Mouse (Mus musculus): ENCODE data around the gene H2afv. TPM values are rescaled to one million over a fixed set of nuclear protein-coding genes. Genes with fewer than 3 reads are reported as not detected.
"Not testable (repeated sequence)": the region's sequence is repeated elsewhere in the genome, so short reads cannot be mapped to it uniquely, and the experiment has no call there.

The H2afv gene
- polyA plus RNA-seq, 1 experiment from 2014 or later = 379 TPM

DNA sequence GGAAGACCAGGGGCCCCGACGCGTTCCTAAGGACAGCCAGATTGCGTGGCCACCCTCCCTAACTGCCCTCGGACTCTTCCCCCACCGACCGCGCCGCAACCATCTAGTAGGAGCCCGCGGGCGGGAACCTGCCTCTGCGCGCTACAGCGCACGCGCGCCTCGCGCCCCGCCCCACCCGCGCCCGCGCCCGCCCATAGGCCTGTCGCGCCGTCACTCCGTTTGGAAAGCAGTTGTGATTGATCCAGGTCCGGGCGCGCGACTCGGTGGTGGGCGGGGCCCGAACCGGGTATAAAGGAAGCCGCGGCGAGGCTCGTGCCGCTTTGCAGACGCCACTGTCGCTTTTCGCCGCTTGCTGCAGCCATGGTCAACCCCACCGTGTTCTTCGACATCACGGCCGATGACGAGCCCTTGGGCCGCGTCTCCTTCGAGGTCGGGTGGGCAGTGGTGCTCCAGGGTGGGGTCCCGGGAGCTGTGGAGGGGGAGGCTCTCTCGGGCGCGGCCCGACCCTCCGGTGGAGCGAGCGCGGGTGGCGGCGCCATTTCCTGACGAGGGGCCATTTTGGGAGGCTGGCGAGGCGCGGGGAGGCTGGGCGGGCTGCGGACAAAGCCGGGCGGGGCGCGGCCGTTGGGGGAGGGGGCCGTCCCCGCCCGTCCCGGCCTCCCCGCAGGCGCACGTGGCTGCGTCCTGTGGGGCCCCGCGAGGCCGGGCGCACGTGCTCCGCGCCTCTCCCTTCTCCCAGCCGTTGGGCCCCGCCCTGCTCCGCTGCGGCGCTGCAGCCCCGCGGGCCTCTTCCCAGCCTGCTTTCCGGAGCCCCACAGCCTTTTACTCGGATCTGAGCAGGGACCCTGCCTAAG is 28.5 kb downstream of the H2afv start:
- peaks cover 16% of the 10 kb centered on the region for H3K4me1 ChIP-seq (ENCODE audit: control insufficient read depth, insufficient read depth, low read length)
- DNase-seq (peak; percentile 98), ATAC-seq (ENCODE audit: low FRiP score, low TSS enrichment) (peak; percentile 96)
- H3K9ac ChIP-seq (replicated peaks; ENCODE audit: low read length) = peak overlapping the region; percentile 94
- H3K9me3 ChIP-seq (ENCODE audit: control insufficient read depth, low read length) = no peaks in the 10 kb centered on the region
- H3K27me3 ChIP-seq (ENCODE audit: control insufficient read depth, insufficient read depth, low read length) = no peaks in the 10 kb centered on the region
- peak overlapping the region; percentile 96 for H3K4me3 ChIP-seq (replicated peaks; ENCODE audit: low read depth, low read length)
- WGBS = under 1% methylated on average over 100 of the region's 102 CpGs
- peaks cover 31% of the 10 kb centered on the region for H3K36me3 ChIP-seq (ENCODE audit: control insufficient read depth, insufficient read depth, low read length)
- H3K27ac ChIP-seq (replicated peaks; ENCODE audit: low read depth, low read length) = peak overlapping the region; percentile 96
- H3K4me2 ChIP-seq (ENCODE audit: low read length) = peak overlapping the region; percentile 76

GRCm38 (mm10) chr11:6414751-6415550 is 29.3 kb downstream of the H2afv start, which contains the start of gene Ppia:
Gene Ppia, plus strand, starts transcription at chr11:6415443.
- Histone ChIP-seq H3K4me2 (ENCODE audit: low read length) (peak within 1 kb of the TSS; percentile 76), H3K9ac (replicated peaks; ENCODE audit: low read length) (peak within 1 kb of the TSS; percentile 94), H3K4me3 (replicated peaks; ENCODE audit: low read depth, low read length) (peak within 1 kb of the TSS; percentile 96), H3K27ac (replicated peaks; ENCODE audit: low read depth, low read length) (peak within 1 kb of the TSS; percentile 96), H3K27me3 (ENCODE audit: control insufficient read depth, insufficient read depth, low read length) (no peaks in the 10 kb centered on the region), H3K36me3 (ENCODE audit: control insufficient read depth, insufficient read depth, low read length) (peaks cover 23% of the 10 kb centered on the region), H3K9me3 (ENCODE audit: control insufficient read depth, low read length) (no peaks in the 10 kb centered on the region), H3K4me1 (ENCODE audit: control insufficient read depth, insufficient read depth, low read length) (peaks cover 16% of the 10 kb centered on the region)
- WGBS = 12% methylated on average over 21 of the region's 21 CpGs
- peak; percentile 22 for DNase-seq
- no peak; the same call in 1 of the 2 replicates for ATAC-seq (ENCODE audit: low FRiP score, low TSS enrichment)

DNA sequence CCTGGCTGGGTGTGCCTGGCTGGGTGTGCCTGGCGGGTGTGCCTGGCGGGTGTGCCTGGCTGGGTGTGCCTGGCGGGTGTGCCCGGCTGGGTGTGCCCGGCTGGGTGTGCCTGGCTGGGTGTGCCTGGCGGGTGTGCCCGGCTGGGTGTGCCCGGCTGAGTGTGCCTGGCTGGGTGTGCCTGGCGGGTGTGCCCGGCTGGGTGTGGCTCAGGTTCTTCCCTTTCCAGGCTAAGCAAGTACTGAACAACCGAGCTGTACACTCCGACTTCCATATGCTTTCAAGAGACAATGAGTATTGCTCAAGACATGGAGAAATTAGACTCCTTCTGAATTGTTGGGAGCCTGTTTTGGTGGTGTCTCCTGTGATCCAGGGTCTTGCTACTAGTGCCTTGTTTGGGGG is 31.0 kb downstream of the H2afv start:
- no peak overlapping the region for H3K4me2 ChIP-seq (ENCODE audit: low read length)
- no peak overlapping the region for H3K4me3 ChIP-seq (replicated peaks; ENCODE audit: low read depth, low read length)
- peaks cover 7% of the 10 kb centered on the region for H3K36me3 ChIP-seq (ENCODE audit: control insufficient read depth, insufficient read depth, low read length)
- H3K9ac ChIP-seq (replicated peaks; ENCODE audit: low read length) = no peak overlapping the region
- WGBS = 97% methylated on average over 12 of the region's 12 CpGs
- ATAC-seq (ENCODE audit: low FRiP score, low TSS enrichment) (no peak), DNase-seq (no peak)
- no peaks in the 10 kb centered on the region for H3K27me3 ChIP-seq (ENCODE audit: control insufficient read depth, insufficient read depth, low read length)
- H3K4me1 ChIP-seq (ENCODE audit: control insufficient read depth, insufficient read depth, low read length) = peaks cover 16% of the 10 kb centered on the region
- H3K9me3 ChIP-seq (ENCODE audit: control insufficient read depth, low read length) = no peaks in the 10 kb centered on the region
- H3K27ac ChIP-seq (replicated peaks; ENCODE audit: low read depth, low read length) = no peak overlapping the region

GRCm38 (mm10) chr11:6411684-6412083 is 32.6 kb downstream of the H2afv start:
- Histone ChIP-seq H3K27ac (replicated peaks; ENCODE audit: low read depth, low read length) (no peak overlapping the region), H3K9me3 (ENCODE audit: control insufficient read depth, low read length) (no peaks in the 10 kb centered on the region), H3K36me3 (ENCODE audit: control insufficient read depth, insufficient read depth, low read length) (no peaks in the 10 kb centered on the region), H3K4me3 (replicated peaks; ENCODE audit: low read depth, low read length) (no peak overlapping the region), H3K4me2 (ENCODE audit: low read length) (no peak overlapping the region), H3K9ac (replicated peaks; ENCODE audit: low read length) (no peak overlapping the region), H3K4me1 (ENCODE audit: control insufficient read depth, insufficient read depth, low read length) (peaks cover 6% of the 10 kb centered on the region), H3K27me3 (ENCODE audit: control insufficient read depth, insufficient read depth, low read length) (no peaks in the 10 kb centered on the region)
- WGBS = 2% methylated on average over 5 of the region's 5 CpGs
- DNase-seq (peak; percentile 85), ATAC-seq (ENCODE audit: low FRiP score, low TSS enrichment) (no peak)

GRCm38 (mm10) chr11:6410755-6411154 is 33.5 kb downstream of the H2afv start:
- H3K4me2 ChIP-seq (ENCODE audit: low read length); H3K27ac ChIP-seq (replicated peaks; ENCODE audit: low read depth, low read length); H3K4me3 ChIP-seq (replicated peaks; ENCODE audit: low read depth, low read length); DNase-seq; H3K9ac ChIP-seq (replicated peaks; ENCODE audit: low read length); ATAC-seq (ENCODE audit: low FRiP score, low TSS enrichment); H3K9me3 ChIP-seq (ENCODE audit: control insufficient read depth, low read length); H3K36me3 ChIP-seq (ENCODE audit: control insufficient read depth, insufficient read depth, low read length); H3K27me3 ChIP-seq (ENCODE audit: control insufficient read depth, insufficient read depth, low read length); H3K4me1 ChIP-seq (ENCODE audit: control insufficient read depth, insufficient read depth, low read length): not testable (repeated sequence)
- 91% methylated on average over 5 of the region's 5 CpGs for WGBS

- Histone ChIP-seq H3K9ac (replicated peaks; ENCODE audit: low read length) (no peak overlapping the region), H3K4me2 (ENCODE audit: low read length) (no peak overlapping the region), H3K4me3 (replicated peaks; ENCODE audit: low read depth, low read length) (no peak overlapping the region), H3K36me3 (ENCODE audit: control insufficient read depth, insufficient read depth, low read length) (peaks cover 13% of the 10 kb centered on the region), H3K4me1 (ENCODE audit: control insufficient read depth, insufficient read depth, low read length) (peaks cover 4% of the 10 kb centered on the region), H3K9me3 (ENCODE audit: control insufficient read depth, low read length) (no peaks in the 10 kb centered on the region), H3K27me3 (ENCODE audit: control insufficient read depth, insufficient read depth, low read length) (no peaks in the 10 kb centered on the region), H3K27ac (replicated peaks; ENCODE audit: low read depth, low read length) (no peak overlapping the region)
- ATAC-seq (ENCODE audit: low FRiP score, low TSS enrichment) (no peak), DNase-seq (no peak)
- 48% methylated on average over 5 of the region's 5 CpGs for WGBS
Observed at GRCm38 (mm10) chr11:6410050-6410602, 34.1 kb downstream of the H2afv start.

DNA sequence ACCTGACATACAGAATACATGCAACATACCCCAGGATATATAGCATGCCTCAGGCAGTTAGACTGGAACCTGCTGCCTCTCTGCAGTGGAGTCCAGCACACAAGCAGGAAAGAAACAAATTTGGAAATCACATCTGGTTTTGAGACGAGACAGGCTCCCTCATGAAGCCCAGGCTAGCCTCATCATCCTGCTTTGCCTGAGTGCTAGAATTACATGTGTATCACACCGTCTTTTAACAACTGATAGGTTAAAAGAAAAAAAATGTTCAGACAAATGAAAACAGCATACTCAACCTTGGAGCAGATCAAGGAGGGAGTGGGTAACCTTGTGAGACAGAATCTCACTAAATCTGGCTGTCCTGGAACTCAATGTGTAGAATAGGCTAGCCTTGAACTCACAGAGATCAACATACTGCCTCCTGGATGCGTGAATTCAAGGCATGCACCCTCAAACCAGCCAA is 37.1 kb downstream of the H2afv start:
- Histone ChIP-seq H3K9ac (replicated peaks; ENCODE audit: low read length) (no peak overlapping the region), H3K36me3 (ENCODE audit: control insufficient read depth, insufficient read depth, low read length) (peaks cover 42% of the 10 kb centered on the region), H3K9me3 (ENCODE audit: control insufficient read depth, low read length) (no peaks in the 10 kb centered on the region), H3K4me3 (replicated peaks; ENCODE audit: low read depth, low read length) (no peak overlapping the region), H3K27me3 (ENCODE audit: control insufficient read depth, insufficient read depth, low read length) (no peaks in the 10 kb centered on the region), H3K27ac (replicated peaks; ENCODE audit: low read depth, low read length) (no peak overlapping the region), H3K4me2 (ENCODE audit: low read length) (no peak overlapping the region), H3K4me1 (ENCODE audit: control insufficient read depth, insufficient read depth, low read length) (no peaks in the 10 kb centered on the region)
- no peak for ATAC-seq (ENCODE audit: low FRiP score, low TSS enrichment)
- no peak for DNase-seq
- 90% methylated on average over 3 of the region's 3 CpGs for WGBS

DNA sequence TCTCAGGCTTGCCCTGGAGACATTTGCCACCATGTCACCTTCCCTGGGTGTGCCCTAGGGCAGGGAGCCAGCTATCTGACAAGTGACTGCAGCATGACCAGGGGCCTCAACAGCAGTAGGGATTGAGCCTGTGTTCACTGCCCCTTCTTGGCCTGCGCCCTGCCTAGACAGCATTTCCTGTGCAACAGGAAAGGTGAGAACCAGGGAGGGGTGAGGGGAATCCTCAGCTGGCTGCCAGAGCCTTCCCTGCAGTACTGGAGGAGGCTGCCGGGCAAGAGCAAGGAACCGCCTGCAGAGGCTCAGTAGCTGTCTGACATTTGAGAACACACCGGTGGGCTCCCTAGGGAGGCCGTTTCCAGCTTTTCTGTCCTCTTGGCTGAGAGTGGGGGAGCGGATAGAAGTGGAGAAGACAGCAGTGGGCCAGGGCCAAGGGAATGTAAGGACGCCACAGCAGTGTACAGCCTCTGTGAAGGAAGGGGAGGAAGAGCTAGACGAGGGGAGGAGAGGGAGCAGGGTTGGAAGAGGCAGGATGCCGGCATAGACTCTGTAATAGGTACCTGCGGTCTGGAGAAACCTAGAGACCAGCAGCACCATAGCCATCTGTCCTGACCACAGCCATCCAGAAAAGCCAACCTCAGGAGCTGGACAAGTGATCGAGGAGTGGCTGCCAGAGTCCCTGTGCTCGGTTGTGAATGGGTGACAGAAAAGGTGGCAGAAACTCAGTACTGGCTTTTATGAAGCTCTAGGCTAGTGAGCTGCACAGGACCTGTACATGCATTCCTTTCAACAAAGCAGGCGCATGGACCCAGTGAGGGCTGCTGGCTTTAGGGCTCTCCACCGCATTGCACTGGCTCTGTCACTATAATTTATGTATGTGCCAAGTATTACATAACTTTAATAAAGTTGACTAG is 37.7 kb downstream of the H2afv start:
- Histone ChIP-seq H3K9me3 (ENCODE audit: control insufficient read depth, low read length) (no peaks in the 10 kb centered on the region), H3K4me2 (ENCODE audit: low read length) (no peak overlapping the region), H3K4me1 (ENCODE audit: control insufficient read depth, insufficient read depth, low read length) (no peaks in the 10 kb centered on the region), H3K27ac (replicated peaks; ENCODE audit: low read depth, low read length) (peak overlapping the region; percentile 49), H3K27me3 (ENCODE audit: control insufficient read depth, insufficient read depth, low read length) (no peaks in the 10 kb centered on the region), H3K36me3 (ENCODE audit: control insufficient read depth, insufficient read depth, low read length) (peaks cover 49% of the 10 kb centered on the region), H3K4me3 (replicated peaks; ENCODE audit: low read depth, low read length) (no peak overlapping the region), H3K9ac (replicated peaks; ENCODE audit: low read length) (0 out of 2 replicates have a peak overlapping the region, but pooled peaks have one; percentile 17)
- 53% methylated on average over 14 of the region's 14 CpGs for WGBS
- peak; percentile 40 for DNase-seq
- ATAC-seq (ENCODE audit: low FRiP score, low TSS enrichment) = no peak

Measured in midbrain, embryonic 14.5 days (tissue).